Mouse (Mus musculus): Measurements from ENCODE around the gene Pgap1. TPM values are rescaled to one million over a fixed set of nuclear protein-coding genes. Genes with fewer than 3 reads are reported as not detected.

The Pgap1 gene
- 5.3 and 6.0 TPM in 2 replicates for polyA plus RNA-seq (2015; fragmentation: Nextera tagmentation; extraction: Ambion mirVana)

- peak within 1 kb of the TSS; percentile 94 for H3K4me2 ChIP-seq
- no peaks in the 10 kb centered on the region for H3K36me3 ChIP-seq
- ATAC-seq (ENCODE audit: insufficient number of reproducible peaks, low FRiP score, low TSS enrichment, low read depth), result peak; percentile 99
- under 1% methylated on average over 53 of the region's 59 CpGs for WGBS
- no peaks in the 10 kb centered on the region for H3K4me1 ChIP-seq
- no peaks in the 10 kb centered on the region for H3K27me3 ChIP-seq
- peak within 1 kb of the TSS; percentile 67 for H3K4me3 ChIP-seq
- H3K9ac ChIP-seq, result peak within 1 kb of the TSS; percentile 60
- no peaks in the 10 kb centered on the region for H3K9me3 ChIP-seq
- H3K27ac ChIP-seq, result peak within 1 kb of the TSS; percentile 73; the same call in 1 of the 2 replicates
Observed at GRCm38 (mm10) chr1:54557301-54558229, at the start of gene Pgap1. TSS of gene Pgap1 (minus strand) at chr1:54557684.

- H3K4me1 ChIP-seq, result no peaks in the 10 kb centered on the region
- no peak for ATAC-seq (ENCODE audit: insufficient number of reproducible peaks, low FRiP score, low TSS enrichment, low read depth)
- WGBS, result 85% methylated on average over 1 of the region's 1 CpGs
- no peaks in the 10 kb centered on the region for H3K36me3 ChIP-seq
- H3K9ac ChIP-seq, result no peak overlapping the region
- no peaks in the 10 kb centered on the region for H3K9me3 ChIP-seq
- no peak overlapping the region for H3K27ac ChIP-seq
- H3K4me3 ChIP-seq, result no peak overlapping the region
- H3K27me3 ChIP-seq, result no peaks in the 10 kb centered on the region
- H3K4me2 ChIP-seq, result no peak overlapping the region
Observed at GRCm38 (mm10) chr1:54606936-54607335, 49.5 kb upstream of the Pgap1 start.

GRCm38 (mm10) chr1:54601692-54602091, 44.2 kb upstream of the Pgap1 start:
- H3K36me3 ChIP-seq, result no peaks in the 10 kb centered on the region
- H3K4me2 ChIP-seq, result no peak overlapping the region
- no peak overlapping the region for H3K27ac ChIP-seq
- 94% methylated on average over 9 of the region's 9 CpGs for WGBS
- H3K27me3 ChIP-seq, result no peaks in the 10 kb centered on the region
- H3K9ac ChIP-seq, result no peak overlapping the region
- ATAC-seq (ENCODE audit: insufficient number of reproducible peaks, low FRiP score, low TSS enrichment, low read depth), result no peak
- H3K4me3 ChIP-seq, result no peak overlapping the region
- no peaks in the 10 kb centered on the region for H3K4me1 ChIP-seq
- no peaks in the 10 kb centered on the region for H3K9me3 ChIP-seq

- Histone ChIP-seq H3K4me1 (no peaks in the 10 kb centered on the region), H3K9me3 (no peaks in the 10 kb centered on the region), H3K27ac (no peak overlapping the region), H3K9ac (no peak overlapping the region), H3K36me3 (no peaks in the 10 kb centered on the region), H3K4me3 (no peak overlapping the region), H3K4me2 (no peak overlapping the region), H3K27me3 (no peaks in the 10 kb centered on the region)
- ATAC-seq (ENCODE audit: insufficient number of reproducible peaks, low FRiP score, low TSS enrichment, low read depth), result no peak
- WGBS, result 43% methylated on average over 1 of the region's 1 CpGs
Observed at GRCm38 (mm10) chr1:54600275-54600674, 42.8 kb upstream of the Pgap1 start.

GRCm38 (mm10) chr1:54597594-54598217, 40.2 kb upstream of the Pgap1 start:
- no peak overlapping the region for H3K27ac ChIP-seq
- H3K4me2 ChIP-seq, result no peak overlapping the region
- H3K9me3 ChIP-seq, result no peaks in the 10 kb centered on the region
- no peaks in the 10 kb centered on the region for H3K36me3 ChIP-seq
- no peak for ATAC-seq (ENCODE audit: insufficient number of reproducible peaks, low FRiP score, low TSS enrichment, low read depth)
- H3K27me3 ChIP-seq, result no peaks in the 10 kb centered on the region
- WGBS, result 73% methylated on average over 4 of the region's 4 CpGs
- H3K4me1 ChIP-seq, result no peaks in the 10 kb centered on the region
- no peak overlapping the region for H3K9ac ChIP-seq
- H3K4me3 ChIP-seq, result no peak overlapping the region

GRCm38 (mm10) chr1:54596151-54596550, 38.7 kb upstream of the Pgap1 start:
- Histone ChIP-seq H3K27ac (no peak overlapping the region), H3K9me3 (no peaks in the 10 kb centered on the region), H3K4me2 (no peak overlapping the region), H3K36me3 (no peaks in the 10 kb centered on the region), H3K9ac (no peak overlapping the region), H3K27me3 (no peaks in the 10 kb centered on the region), H3K4me3 (no peak overlapping the region), H3K4me1 (no peaks in the 10 kb centered on the region)
- no peak for ATAC-seq (ENCODE audit: insufficient number of reproducible peaks, low FRiP score, low TSS enrichment, low read depth)
- WGBS, result 85% methylated on average over 2 of the region's 2 CpGs

GRCm38 (mm10) chr1:54587076-54587475, 29.6 kb upstream of the Pgap1 start:
- H3K9me3 ChIP-seq, result no peaks in the 10 kb centered on the region
- H3K4me2 ChIP-seq, result no peak overlapping the region
- 80% methylated on average over 5 of the region's 5 CpGs for WGBS
- no peak overlapping the region for H3K9ac ChIP-seq
- no peaks in the 10 kb centered on the region for H3K27me3 ChIP-seq
- ATAC-seq (ENCODE audit: insufficient number of reproducible peaks, low FRiP score, low TSS enrichment, low read depth), result no peak
- no peak overlapping the region for H3K4me3 ChIP-seq
- no peak overlapping the region for H3K27ac ChIP-seq
- no peaks in the 10 kb centered on the region for H3K4me1 ChIP-seq
- H3K36me3 ChIP-seq, result no peaks in the 10 kb centered on the region

- no peaks in the 10 kb centered on the region for H3K36me3 ChIP-seq
- WGBS, result 41% methylated on average over 5 of the region's 5 CpGs
- no peak for ATAC-seq (ENCODE audit: insufficient number of reproducible peaks, low FRiP score, low TSS enrichment, low read depth)
- no peaks in the 10 kb centered on the region for H3K4me1 ChIP-seq
- H3K9me3 ChIP-seq, result no peaks in the 10 kb centered on the region
- no peak overlapping the region for H3K27ac ChIP-seq
- H3K27me3 ChIP-seq, result no peaks in the 10 kb centered on the region
- no peak overlapping the region for H3K9ac ChIP-seq
- no peak overlapping the region for H3K4me2 ChIP-seq
- H3K4me3 ChIP-seq, result no peak overlapping the region
Observed at GRCm38 (mm10) chr1:54585971-54586555, 28.6 kb upstream of the Pgap1 start.

- H3K27ac ChIP-seq, result no peak overlapping the region
- WGBS, result 31% methylated on average over 9 of the region's 9 CpGs
- H3K27me3 ChIP-seq, result no peaks in the 10 kb centered on the region
- no peaks in the 10 kb centered on the region for H3K9me3 ChIP-seq
- H3K4me2 ChIP-seq, result no peak overlapping the region
- ATAC-seq (ENCODE audit: insufficient number of reproducible peaks, low FRiP score, low TSS enrichment, low read depth), result no peak
- no peaks in the 10 kb centered on the region for H3K36me3 ChIP-seq
- no peak overlapping the region for H3K9ac ChIP-seq
- H3K4me3 ChIP-seq, result no peak overlapping the region
- no peaks in the 10 kb centered on the region for H3K4me1 ChIP-seq
Observed at GRCm38 (mm10) chr1:54585278-54585846, 27.9 kb upstream of the Pgap1 start.

- Histone ChIP-seq H3K36me3 (no peaks in the 10 kb centered on the region), H3K4me2 (no peak overlapping the region), H3K9me3 (no peaks in the 10 kb centered on the region), H3K4me3 (no peak overlapping the region), H3K27me3 (no peaks in the 10 kb centered on the region), H3K9ac (no peak overlapping the region), H3K27ac (no peak overlapping the region), H3K4me1 (no peaks in the 10 kb centered on the region)
- 59% methylated on average over 2 of the region's 2 CpGs for WGBS
- ATAC-seq (ENCODE audit: insufficient number of reproducible peaks, low FRiP score, low TSS enrichment, low read depth), result no peak
Observed at GRCm38 (mm10) chr1:54584588-54585277, 27.2 kb upstream of the Pgap1 start.

- Histone ChIP-seq H3K36me3 (no peaks in the 10 kb centered on the region), H3K27me3 (no peaks in the 10 kb centered on the region), H3K27ac (no peak overlapping the region), H3K9me3 (no peaks in the 10 kb centered on the region), H3K4me2 (no peak overlapping the region), H3K9ac (no peak overlapping the region), H3K4me3 (no peak overlapping the region), H3K4me1 (no peaks in the 10 kb centered on the region)
- ATAC-seq (ENCODE audit: insufficient number of reproducible peaks, low FRiP score, low TSS enrichment, low read depth), result no peak
- 47% methylated on average over 8 of the region's 8 CpGs for WGBS
Observed at GRCm38 (mm10) chr1:54578358-54579184, 21.1 kb upstream of the Pgap1 start.
